Mouse (Mus musculus) CD4-positive helper T cell, adult 2 months (primary cell): ENCODE measurements around the gene Usp19.

Source experiments
- DNase-seq: peaks from one replicate; pipeline ENCODE4 v3.0.0-alpha.2; 2012; ENCODE audit warnings: low read depth, missing footprints, low spot score

The Usp19 gene

GRCm38 (mm10) chr9:108494905-108495304 lies 4.5 kb downstream of the Usp19 start:
- no peak for DNase-seq

- no peak for DNase-seq
These were observed 8.8 kb downstream of the Usp19 start for GRCm38 (mm10) chr9:108499231-108499630.

- no peak for DNase-seq
These were observed 9.5 kb downstream of the Usp19 start for GRCm38 (mm10) chr9:108499943-108500342.

GRCm38 (mm10) chr9:108506901-108507300 lies 16.5 kb downstream of the Usp19 start:
- DNase-seq = no peak

- peak; percentile 96 for DNase-seq
These were observed 17.4 kb downstream of the Usp19 start, which contains the start of gene Qars for GRCm38 (mm10) chr9:108507619-108508434. TSS of gene Qars (plus strand) at chr9:108507706.

GRCm38 (mm10) chr9:108508776-108509175 lies 18.4 kb downstream of the Usp19 start:
- no peak for DNase-seq

- peak; percentile 98 for DNase-seq
These were observed 26.2 kb downstream of the Usp19 start, which contains the start of gene Qrich1 for GRCm38 (mm10) chr9:108516380-108517251. TSS of gene Qrich1 (plus strand) at chr9:108516806.

- DNase-seq = peak; percentile 90
These were observed 27.0 kb downstream of the Usp19 start for GRCm38 (mm10) chr9:108517253-108517930.

- DNase-seq = peak; percentile 90
These were observed 27.5 kb downstream of the Usp19 start for GRCm38 (mm10) chr9:108517931-108518332.

GRCm38 (mm10) chr9:108521604-108522003 lies 31.2 kb downstream of the Usp19 start:
- peak; percentile 21 for DNase-seq

- no peak for DNase-seq
These were observed 32.9 kb downstream of the Usp19 start for GRCm38 (mm10) chr9:108523341-108523740.

- DNase-seq = no peak
These were observed 35.0 kb downstream of the Usp19 start for GRCm38 (mm10) chr9:108525400-108525799.

- DNase-seq = no peak
These were observed 40.6 kb downstream of the Usp19 start for GRCm38 (mm10) chr9:108530954-108531353.

GRCm38 (mm10) chr9:108531496-108531895 lies 41.1 kb downstream of the Usp19 start:
- no peak for DNase-seq

- peak; percentile 61 for DNase-seq
These were observed 50.4 kb downstream of the Usp19 start for GRCm38 (mm10) chr9:108540846-108541245.

- no peak for DNase-seq
These were observed 55.6 kb downstream of the Usp19 start for GRCm38 (mm10) chr9:108545986-108546385.

- no peak for DNase-seq
These were observed 56.5 kb downstream of the Usp19 start for GRCm38 (mm10) chr9:108546875-108547274.
